Mouse (Mus musculus) T-helper 2 cell (primary cell): ENCODE measurements around the gene Asic2.

Experiments used
- in situ Hi-C: fragments of 300-600 bp; cut with MboI, MseI; formaldehyde crosslinking; loops from one replicate; pipeline ENCODE4 v1.15.1; 2025; ENCODE audit warnings: high pct_unique_total_duplicates

Gene Asic2

DNA sequence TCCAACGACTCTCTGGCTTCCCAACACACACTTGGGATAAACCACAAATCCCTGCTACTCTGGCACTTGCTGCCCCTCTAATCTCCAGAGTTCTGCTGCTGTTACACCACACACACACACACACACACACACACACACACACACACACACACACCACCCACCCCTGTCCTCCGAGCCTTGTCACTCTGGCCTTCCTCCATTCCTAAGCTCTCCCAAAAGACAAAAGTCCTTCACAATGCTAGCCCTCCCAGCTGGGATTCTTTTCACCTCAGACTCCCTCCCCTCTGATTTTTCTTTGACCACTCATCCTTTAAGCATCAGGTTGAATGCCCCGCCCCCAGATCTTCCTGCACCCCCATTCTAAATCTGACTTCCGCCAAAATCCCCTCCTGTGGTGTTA lies 506.5 kb downstream of the Asic2 start:
- in situ Hi-C loops, result no loop called here

GRCm38 (mm10) chr11:81454921-81455320 lies 513.3 kb downstream of the Asic2 start:
- in situ Hi-C loops, result no loop called here

- in situ Hi-C loops, result no loop called here
Measured at GRCm38 (mm10) chr11:81454111-81454510, 514.1 kb downstream of the Asic2 start.

DNA sequence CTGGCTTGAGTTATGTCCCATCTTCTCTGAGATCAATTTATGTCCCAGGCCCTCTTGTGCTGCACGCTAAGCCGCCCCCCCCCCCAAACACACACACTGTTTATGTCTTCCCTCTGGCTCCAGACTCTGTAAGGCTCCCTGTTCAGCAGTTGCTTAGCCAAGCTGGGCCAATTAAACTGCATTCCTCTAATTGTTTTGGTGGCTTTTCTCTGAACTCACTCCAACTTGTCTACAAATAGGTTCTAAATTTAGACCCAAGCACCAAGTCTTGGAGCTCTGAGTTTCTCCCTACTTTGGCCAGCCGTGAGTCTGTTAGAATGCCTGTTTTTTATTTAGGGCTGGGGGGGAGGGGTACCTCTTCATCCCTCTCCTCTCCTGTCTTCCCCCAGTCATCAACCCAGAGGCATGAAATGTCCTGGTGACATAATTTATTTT lies 519.0 kb downstream of the Asic2 start:
- in situ Hi-C loops, result no loop called here

- in situ Hi-C loops, result no loop called here
Measured at GRCm38 (mm10) chr11:81446347-81446746, 521.9 kb downstream of the Asic2 start.

GRCm38 (mm10) chr11:81426857-81427256 lies 541.4 kb downstream of the Asic2 start:
- in situ Hi-C loops, result no loop called here

GRCm38 (mm10) chr11:81419112-81419511 lies 549.1 kb downstream of the Asic2 start:
- in situ Hi-C loops, result no loop called here

DNA sequence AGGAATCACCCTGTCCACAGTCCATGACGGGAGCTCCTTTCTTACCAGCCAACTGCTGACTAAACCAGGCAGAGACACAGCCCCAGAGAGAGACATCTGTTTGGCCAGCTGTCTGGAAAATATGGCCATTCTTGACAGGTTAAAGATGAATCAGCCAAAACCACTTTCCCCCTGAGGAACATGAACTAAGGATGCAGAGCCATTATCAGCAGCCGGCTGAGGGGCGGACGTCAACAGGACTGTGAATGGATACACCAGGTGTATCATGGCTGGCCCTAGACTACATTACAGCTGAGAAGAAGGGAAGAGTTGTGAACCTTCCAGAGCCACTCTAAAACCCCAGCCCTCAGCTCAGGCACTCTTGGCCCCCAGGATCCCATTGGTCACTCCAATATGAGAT lies 550.2 kb downstream of the Asic2 start:
- in situ Hi-C loops, result no loop called here

- in situ Hi-C loops, result no loop called here
Measured at GRCm38 (mm10) chr11:81416319-81416718, 551.9 kb downstream of the Asic2 start.

DNA sequence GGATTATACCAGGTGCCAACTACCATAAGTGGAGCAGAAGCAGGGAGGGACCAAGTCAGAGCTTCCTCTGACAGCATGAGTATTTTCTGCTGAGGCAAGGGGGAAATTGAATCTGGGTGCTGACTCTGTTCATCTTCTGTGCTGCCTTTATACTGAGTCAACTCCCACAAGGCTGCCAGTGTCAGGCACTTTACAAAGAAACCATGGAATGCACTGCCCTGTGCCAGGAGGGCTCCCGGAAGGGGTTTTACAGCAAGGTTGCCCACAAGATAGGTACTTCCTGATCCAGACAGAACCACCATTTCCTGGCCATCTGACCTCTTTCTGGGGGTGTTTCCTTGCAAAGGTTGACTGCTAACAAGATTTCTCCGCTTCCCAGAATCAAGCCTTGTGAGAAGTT lies 553.7 kb downstream of the Asic2 start:
- in situ Hi-C loops, result no loop called here

GRCm38 (mm10) chr11:81411251-81411650 lies 557.0 kb downstream of the Asic2 start:
- in situ Hi-C loops, result no loop called here

GRCm38 (mm10) chr11:81405951-81406350 lies 562.3 kb downstream of the Asic2 start:
- in situ Hi-C loops, result no loop called here

DNA sequence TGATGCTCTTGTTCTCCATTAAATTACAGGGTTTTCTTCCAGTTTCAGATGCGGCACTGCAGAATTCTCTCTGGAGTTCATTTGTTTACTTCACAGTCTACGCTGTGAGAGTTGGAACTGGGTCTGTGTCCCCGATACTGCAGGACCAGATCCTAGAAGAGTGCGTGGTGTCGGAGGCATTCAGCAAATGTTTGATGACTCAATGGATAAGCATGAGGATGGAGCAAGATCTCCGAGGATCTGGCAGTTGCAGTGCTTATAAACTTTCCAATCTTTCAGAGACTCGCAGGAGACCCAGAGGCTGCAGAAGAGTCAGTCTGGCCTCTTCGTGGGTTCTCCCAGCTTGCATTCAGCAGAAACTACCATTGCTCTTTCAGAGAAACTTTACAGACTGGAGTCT lies 566.0 kb downstream of the Asic2 start:
- in situ Hi-C loops, result no loop called here

DNA sequence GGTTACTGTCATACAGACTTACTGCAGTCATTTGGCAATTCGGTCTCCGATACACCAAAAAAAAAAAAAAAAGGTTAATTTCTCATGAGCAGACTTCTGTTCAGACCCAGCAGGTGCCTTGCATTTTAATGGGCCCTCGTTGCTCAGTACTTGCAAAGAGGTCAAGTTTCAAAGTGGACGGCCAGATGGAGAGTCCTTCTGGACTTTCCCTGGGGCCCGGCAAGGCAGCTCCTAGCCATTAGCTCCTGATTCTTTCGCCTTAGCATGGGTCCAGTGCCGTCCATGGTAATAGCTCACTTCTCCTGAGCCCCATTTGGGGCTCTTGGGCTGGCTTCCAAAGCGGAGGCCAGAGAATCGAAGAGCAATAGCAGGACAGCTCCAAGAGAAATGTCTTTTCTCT lies 575.4 kb downstream of the Asic2 start:
- in situ Hi-C loops, result no loop called here

DNA sequence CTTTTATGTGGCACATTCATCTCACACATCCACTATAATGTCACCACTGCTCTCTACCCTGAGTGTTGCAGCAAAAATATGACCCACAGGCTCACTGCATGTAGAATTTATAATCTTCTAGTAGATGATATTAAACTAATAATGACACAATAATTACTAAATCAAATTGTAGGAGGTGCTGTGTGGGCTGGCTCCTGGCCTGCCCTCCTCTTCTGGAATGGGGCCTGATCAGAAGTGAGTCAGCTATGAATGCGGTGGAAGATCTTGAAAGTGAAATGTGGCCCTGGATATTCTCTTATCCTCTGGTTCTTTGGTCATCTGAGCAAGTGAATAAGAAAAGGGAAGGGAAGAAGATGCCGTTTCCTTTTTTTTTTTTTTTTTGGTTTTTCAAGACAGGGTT lies 582.1 kb downstream of the Asic2 start:
- in situ Hi-C loops, result no loop called here

DNA sequence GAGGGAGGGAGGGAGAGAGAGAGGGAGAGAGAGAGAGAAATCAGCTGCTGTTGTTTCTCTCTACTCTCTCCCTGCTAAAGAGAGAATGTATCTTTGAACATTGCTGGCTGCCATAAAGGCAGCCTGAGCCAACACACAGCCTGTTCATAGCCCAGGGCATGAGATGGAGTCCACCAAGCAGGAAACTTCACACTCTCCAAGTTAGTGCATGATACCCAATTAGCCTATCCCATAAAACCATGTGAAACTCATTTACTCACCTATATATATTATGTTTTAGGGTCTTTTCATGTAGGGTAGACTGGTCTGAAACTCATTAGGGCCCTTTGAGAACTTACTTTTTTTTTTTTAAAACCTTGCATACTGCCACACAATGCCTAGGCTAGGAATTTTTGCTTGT lies 582.7 kb downstream of the Asic2 start:
- in situ Hi-C loops, result no loop called here

- in situ Hi-C loops, result no loop called here
Measured at GRCm38 (mm10) chr11:81374841-81375240, 593.4 kb downstream of the Asic2 start.

- in situ Hi-C loops, result no loop called here
Measured at GRCm38 (mm10) chr11:81374003-81374710, 594.1 kb downstream of the Asic2 start.

DNA sequence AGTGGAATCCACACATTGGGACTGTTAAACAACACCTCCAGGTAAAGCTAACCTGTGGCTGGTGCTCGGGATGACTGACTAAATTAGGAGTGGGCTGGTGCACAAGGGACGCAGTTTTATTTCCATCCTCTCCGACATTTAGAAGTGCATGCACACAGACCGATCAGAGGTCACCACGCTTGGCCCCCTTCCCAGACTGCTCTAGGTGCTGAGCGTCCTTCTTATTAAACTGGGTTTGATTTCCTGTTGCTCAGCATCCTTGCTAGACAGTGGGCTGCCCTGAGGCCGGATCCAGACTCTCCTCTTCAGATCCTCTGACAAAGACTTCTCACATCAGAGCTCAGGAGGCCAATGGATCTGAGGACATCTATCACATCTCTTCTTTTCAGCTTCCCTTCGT lies 596.7 kb downstream of the Asic2 start:
- in situ Hi-C loops, result no loop called here

- in situ Hi-C loops, result no loop called here
Measured at GRCm38 (mm10) chr11:81370426-81370810, 597.8 kb downstream of the Asic2 start.

DNA sequence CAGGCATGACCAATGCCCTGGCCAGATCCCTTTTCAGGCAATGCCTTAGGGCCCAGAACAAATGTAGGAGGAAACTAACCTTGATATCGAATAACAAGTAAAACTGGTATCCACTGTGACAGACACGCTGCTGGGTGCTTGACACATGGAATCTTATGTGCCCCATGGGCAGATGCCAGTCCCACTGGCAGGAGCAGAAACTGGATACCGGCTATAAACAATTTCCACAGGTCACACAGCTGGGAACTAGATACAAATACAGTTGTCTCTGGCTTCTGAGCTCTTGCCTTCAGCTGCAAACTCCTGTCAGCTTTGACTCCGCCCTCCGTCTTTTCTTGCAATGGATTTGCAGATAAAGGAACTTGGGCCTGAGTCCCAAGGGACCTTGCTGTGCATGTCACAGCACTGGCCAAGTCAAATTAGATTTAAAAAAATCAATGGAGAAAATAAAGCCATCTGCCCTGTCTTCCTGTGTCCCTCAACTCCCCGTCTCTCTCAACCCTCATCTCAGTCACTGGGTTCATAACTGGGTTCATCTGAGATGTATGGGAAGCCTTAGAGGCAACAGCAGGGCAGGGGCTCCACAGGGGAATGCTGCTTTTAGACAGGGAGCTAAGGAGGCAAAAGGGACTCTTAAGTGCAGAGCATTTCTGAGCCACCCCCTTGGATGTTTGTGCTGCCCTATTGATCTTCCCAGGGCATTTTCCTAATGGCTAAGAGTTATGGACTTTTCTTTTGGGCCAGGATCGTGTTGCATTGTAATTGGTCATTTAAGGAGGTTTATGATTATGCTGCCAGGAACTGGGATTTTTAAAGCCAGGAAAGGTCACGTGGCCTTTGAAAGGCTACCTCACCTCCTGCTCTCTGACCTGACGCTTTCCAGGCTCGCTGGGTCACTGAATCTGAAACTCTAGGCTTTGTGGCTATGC lies 598.5 kb downstream of the Asic2 start:
- in situ Hi-C loops, result no loop called here

- in situ Hi-C loops, result no loop called here
Measured at GRCm38 (mm10) chr11:81364442-81364841, 603.8 kb downstream of the Asic2 start.

DNA sequence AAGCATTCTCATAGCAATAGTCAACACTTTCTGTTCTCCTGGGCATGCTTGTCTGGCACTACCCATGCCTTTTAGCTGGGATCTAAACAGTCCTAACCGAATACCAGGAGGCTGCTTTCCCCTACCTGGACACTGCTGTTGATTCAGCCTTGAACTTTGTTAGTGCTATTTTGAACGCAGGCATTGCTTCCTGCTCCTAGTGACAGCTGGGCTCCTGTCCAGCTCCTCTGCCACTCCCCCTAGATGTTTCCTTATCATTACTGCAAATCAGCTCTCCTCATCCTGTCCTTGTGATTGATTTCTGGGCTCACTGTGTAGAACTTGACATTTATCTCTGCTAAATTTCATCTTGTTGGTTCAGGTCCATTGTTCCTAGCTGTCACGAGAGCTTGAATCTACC lies 605.8 kb downstream of the Asic2 start:
- in situ Hi-C loops, result no loop called here
